Mouse (Mus musculus) heart, adult 11 months (tissue): ENCODE measurements around the gene Cbx5.
A peak's percentile ranks its signal among the peaks of the same experiment; 100 is the strongest.

Experiments used
- DNase-seq: peaks from one replicate; pipeline ENCODE4 v3.0.0; 2022

The Cbx5 gene

GRCm38 (mm10) chr15:103250195-103250740 is 10.7 kb upstream of the Cbx5 start:
- peak; percentile 93 for DNase-seq

- DNase-seq = peak; percentile 59
Observed at GRCm38 (mm10) chr15:103249511-103249910, 9.9 kb upstream of the Cbx5 start.

GRCm38 (mm10) chr15:103248401-103249313 is 9.0 kb upstream of the Cbx5 start:
- DNase-seq = peak; percentile 90

GRCm38 (mm10) chr15:103247782-103248400 is 8.3 kb upstream of the Cbx5 start:
- no peak for DNase-seq

- DNase-seq = peak; percentile 87
Observed at GRCm38 (mm10) chr15:103247078-103247781, 7.6 kb upstream of the Cbx5 start.

GRCm38 (mm10) chr15:103245616-103246015 is 6.0 kb upstream of the Cbx5 start:
- peak; percentile 86 for DNase-seq

GRCm38 (mm10) chr15:103242885-103243284 is 3.3 kb upstream of the Cbx5 start:
- DNase-seq = peak; percentile 93

GRCm38 (mm10) chr15:103241071-103242018 is 1.7 kb upstream of the Cbx5 start:
- peak; percentile 83 for DNase-seq

GRCm38 (mm10) chr15:103240160-103241028 is 778 bp upstream of the Cbx5 start, which contains the start of gene Hnrnpa1:
TSS of gene Hnrnpa1 (plus strand) at chr15:103240432.
- DNase-seq = peak; percentile 100

GRCm38 (mm10) chr15:103239130-103239684 is 409 bp downstream of the Cbx5 start:
- DNase-seq = peak; percentile 100

- peak; percentile 70 for DNase-seq
Observed at GRCm38 (mm10) chr15:103237295-103237694, 2.3 kb downstream of the Cbx5 start.

- peak; percentile 1 for DNase-seq
Observed at GRCm38 (mm10) chr15:103233119-103233518, 6.5 kb downstream of the Cbx5 start.

GRCm38 (mm10) chr15:103228904-103229303 is 10.7 kb downstream of the Cbx5 start:
- DNase-seq = peak; percentile 56

GRCm38 (mm10) chr15:103227572-103227971 is 12.0 kb downstream of the Cbx5 start:
- no peak for DNase-seq

GRCm38 (mm10) chr15:103227022-103227421 is 12.6 kb downstream of the Cbx5 start:
- no peak for DNase-seq

GRCm38 (mm10) chr15:103224161-103224560 is 15.5 kb downstream of the Cbx5 start:
- no peak for DNase-seq

GRCm38 (mm10) chr15:103221386-103221785 is 18.2 kb downstream of the Cbx5 start:
- peak; percentile 33 for DNase-seq

- peak; percentile 49 for DNase-seq
Observed at GRCm38 (mm10) chr15:103220785-103221184, 18.8 kb downstream of the Cbx5 start.

GRCm38 (mm10) chr15:103216052-103216451 is 23.6 kb downstream of the Cbx5 start:
- DNase-seq = peak; percentile 89
